Mouse (Mus musculus) midbrain, embryonic 14.5 days (tissue): ENCODE measurements at regions not wholly inside any gene's neighbourhood (a gene's known extent, or its start where the extent isn't known, plus 50 kb on each side); places are given as distances from the start of the nearest gene placed in this dataset.
A peak's percentile ranks its signal among the peaks of the same experiment; 100 is the strongest.

Experiments used
- ATAC-seq: fragments of 200-750 bp; cut with Nextera tagmentation; 2 replicates; pipeline ENCODE4 v1.8.0; 2017; ENCODE audit warnings: moderate number of reproducible peaks, moderate library complexity; ENCODE audit not compliant: low FRiP score, low TSS enrichment
- DNase-seq: peaks from one replicate; pipeline ENCODE4 v3.0.0-alpha.2; 2015
- H3K27ac ChIP-seq: fragments of 300-500 bp; sonication (generic); replicated peaks from 2 replicates; pipeline ENCODE4 v1.5.1; 2014; ENCODE audit warnings: mild to moderate bottlenecking, low read depth, low read length, moderate library complexity
- H3K27me3 ChIP-seq: fragments of 300-500 bp; sonication (generic); 2 replicates; pipeline ENCODE4 v1.6.1; 2014; ENCODE audit warnings: low read length, control low read depth, mixed read lengths; ENCODE audit not compliant: control insufficient read depth, insufficient read depth
- H3K36me3 ChIP-seq: fragments of 300-500 bp; sonication (generic); 2 replicates; pipeline ENCODE4 v1.6.1; 2014; ENCODE audit warnings: low read length, control low read depth; ENCODE audit not compliant: control insufficient read depth, insufficient read depth
- H3K4me1 ChIP-seq: fragments of 300-500 bp; sonication (generic); 2 replicates; pipeline ENCODE4 v1.6.1; 2014; ENCODE audit warnings: mild to moderate bottlenecking, antibody characterized with exemption, low read length, control low read depth; ENCODE audit not compliant: control insufficient read depth, insufficient read depth
- H3K4me2 ChIP-seq: fragments of 300-500 bp; sonication (generic); 2 replicates; pipeline ENCODE4 v1.6.1; 2014; ENCODE audit warnings: mild to moderate bottlenecking, low read length, moderate library complexity
- H3K4me3 ChIP-seq: fragments of 300-500 bp; sonication (generic); replicated peaks from 2 replicates; pipeline ENCODE4 v1.5.1; 2014; ENCODE audit warnings: low read depth, low read length
- H3K9ac ChIP-seq: fragments of 300-500 bp; sonication (generic); replicated peaks from 2 replicates; pipeline ENCODE4 v1.6.1; 2014; ENCODE audit warnings: mild to moderate bottlenecking, low read length, moderate library complexity
- H3K9me3 ChIP-seq: fragments of 300-500 bp; sonication (generic); 2 replicates; pipeline ENCODE4 v1.6.1; 2016; ENCODE audit warnings: low read length, control low read depth, mixed read lengths; ENCODE audit not compliant: control insufficient read depth
- WGBS: fragments of 180-500 bp; shearing (Covaris S2); extraction: QIAGEN DNeasy Blood & Tissue Kit; methylation state at CpG from one replicate; pipeline ENCODE4 v1.1.7; 2014; 5-methylcytosine and 5-hydroxymethylcytosine counted together

DNA sequence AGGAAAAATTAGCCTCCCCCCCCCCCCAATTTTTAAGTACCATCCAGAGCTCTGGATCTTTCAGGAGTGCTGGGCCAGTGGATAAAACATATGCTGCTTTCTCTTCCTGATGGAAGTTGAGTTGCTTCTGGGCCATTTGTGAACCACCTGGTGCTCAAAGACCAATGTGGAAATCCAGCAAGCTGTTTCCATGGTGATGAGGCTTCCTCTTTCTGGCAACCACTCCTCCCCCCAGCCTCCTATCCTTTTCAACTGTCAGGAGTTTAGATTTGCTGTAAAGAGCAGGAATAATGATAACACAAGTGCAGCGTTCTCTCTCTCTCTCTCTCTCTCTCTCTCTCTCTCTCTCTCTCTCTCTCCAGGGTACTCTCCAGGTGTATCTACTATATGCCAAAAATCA is 141.8 kb upstream of the Smlr1 start:
- peak; percentile 44; the same call in 1 of the 2 replicates for ATAC-seq
- no peak overlapping the region for H3K4me2 ChIP-seq
- H3K4me1 ChIP-seq, result peaks cover 6% of the 10 kb centered on the region; the same call in 1 of the 2 replicates

DNA sequence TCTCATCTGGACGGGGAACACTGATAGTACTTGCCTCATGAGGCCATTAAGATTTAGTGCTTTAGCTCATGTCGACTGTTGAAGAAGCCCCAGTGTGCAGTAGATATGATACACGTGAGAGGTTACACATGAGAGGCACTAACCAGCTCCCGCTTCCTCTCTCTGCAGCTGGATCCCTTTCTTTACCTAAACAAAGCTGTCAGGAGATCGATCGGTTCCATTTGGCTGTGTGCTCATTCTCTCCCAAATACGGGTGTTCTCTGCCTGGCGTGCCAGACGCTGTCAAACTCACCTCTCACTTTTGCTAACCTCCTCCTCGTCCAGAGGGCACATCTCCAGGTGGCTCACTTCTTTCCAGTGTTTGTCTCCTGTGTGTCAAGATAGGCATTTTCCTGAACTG is 139.3 kb upstream of the Smlr1 start:
- Histone ChIP-seq H3K9me3 (no peaks in the 10 kb centered on the region), H3K4me1 (peaks cover 6% of the 10 kb centered on the region; the same call in 1 of the 2 replicates), H3K4me2 (no peak overlapping the region), H3K9ac (no peak overlapping the region), H3K27ac (no peak overlapping the region), H3K4me3 (no peak overlapping the region), H3K36me3 (no peaks in the 10 kb centered on the region), H3K27me3 (no peaks in the 10 kb centered on the region)
- 79% methylated on average over 10 of the region's 10 CpGs for WGBS
- no peak for ATAC-seq
- no peak for DNase-seq

More for the DNA sequence above, 141.8 kb upstream of the Smlr1 start:
- no peaks in the 10 kb centered on the region for H3K9me3 ChIP-seq
- no peaks in the 10 kb centered on the region for H3K36me3 ChIP-seq
- no peaks in the 10 kb centered on the region for H3K27me3 ChIP-seq
- WGBS, result 17% methylated on average over 1 of the region's 1 CpGs
- no peak overlapping the region for H3K9ac ChIP-seq
- H3K4me3 ChIP-seq, result no peak overlapping the region
- DNase-seq, result peak; percentile 80
- H3K27ac ChIP-seq, result no peak overlapping the region

DNA sequence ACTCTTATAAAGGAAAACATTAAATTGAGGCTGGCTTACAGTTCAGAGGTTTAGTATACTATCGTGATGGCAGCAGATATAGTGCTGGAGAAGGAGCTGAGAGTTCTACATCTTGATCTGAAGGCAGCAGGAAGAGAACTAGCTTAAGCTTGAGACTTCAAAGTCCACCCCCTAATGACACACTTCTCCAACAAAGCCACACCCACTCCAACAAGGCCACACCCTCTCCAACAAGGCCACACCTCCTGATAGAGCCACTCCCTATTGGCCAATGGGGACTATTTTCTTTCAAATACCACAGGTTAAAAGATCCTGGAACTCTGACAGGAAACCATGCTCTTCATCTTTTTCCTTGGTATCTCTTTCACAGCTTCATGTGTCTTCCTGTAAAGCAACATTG is 134.0 kb upstream of the Smlr1 start:
- Histone ChIP-seq H3K9me3 (no peaks in the 10 kb centered on the region), H3K36me3 (no peaks in the 10 kb centered on the region), H3K4me1 (no peaks in the 10 kb centered on the region), H3K27ac (no peak overlapping the region), H3K4me2 (no peak overlapping the region), H3K4me3 (no peak overlapping the region), H3K27me3 (no peaks in the 10 kb centered on the region), H3K9ac (no peak overlapping the region)
- no peak for DNase-seq
- 97% methylated on average over 1 of the region's 1 CpGs for WGBS
- ATAC-seq, result no peak

DNA sequence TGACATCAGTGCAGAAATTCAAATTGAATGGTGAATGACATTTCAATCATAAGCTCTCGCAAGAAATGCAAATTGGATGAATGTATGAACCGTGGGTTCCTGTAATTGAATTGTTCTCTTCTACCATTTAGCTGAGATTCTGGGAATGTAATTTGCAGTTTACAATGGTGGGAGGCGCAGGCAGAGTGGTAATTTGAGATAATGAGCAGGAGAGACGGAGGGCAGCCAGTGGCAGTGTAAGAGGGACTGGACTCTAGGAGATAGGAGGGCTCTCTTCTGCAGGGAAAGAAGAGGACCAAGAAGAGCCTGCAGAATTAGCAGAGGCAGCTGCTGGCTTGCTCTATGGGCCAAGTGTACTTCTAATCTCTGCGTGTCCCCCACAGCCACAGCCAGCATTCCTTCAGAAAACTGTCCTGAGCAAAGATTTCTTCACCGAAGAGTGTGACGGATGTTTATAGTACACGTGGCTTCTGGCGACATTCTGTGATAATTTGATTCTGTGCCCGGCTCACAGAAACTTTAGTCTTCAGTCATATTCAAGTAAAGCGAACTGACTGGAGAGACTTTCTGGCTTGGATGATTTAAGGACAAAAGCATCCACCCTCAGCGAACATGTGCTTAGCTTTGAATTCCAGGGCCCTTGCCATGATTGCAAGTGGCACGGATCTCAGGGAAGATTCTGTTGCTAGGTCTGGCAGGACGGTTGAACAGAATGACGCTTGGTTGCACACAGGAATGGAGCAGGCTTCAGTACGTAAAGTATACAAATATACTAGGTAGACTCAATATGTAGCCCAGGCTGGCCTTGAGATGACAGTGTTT is 116.9 kb upstream of the Smlr1 start:
- no peak for ATAC-seq
- H3K9ac ChIP-seq, result no peak overlapping the region
- WGBS, result 81% methylated on average over 16 of the region's 16 CpGs
- no peaks in the 10 kb centered on the region for H3K27me3 ChIP-seq
- H3K36me3 ChIP-seq, result no peaks in the 10 kb centered on the region
- H3K4me2 ChIP-seq, result no peak overlapping the region
- no peak overlapping the region for H3K4me3 ChIP-seq
- H3K4me1 ChIP-seq, result no peaks in the 10 kb centered on the region
- no peaks in the 10 kb centered on the region for H3K9me3 ChIP-seq
- H3K27ac ChIP-seq, result no peak overlapping the region
- no peak for DNase-seq

DNA sequence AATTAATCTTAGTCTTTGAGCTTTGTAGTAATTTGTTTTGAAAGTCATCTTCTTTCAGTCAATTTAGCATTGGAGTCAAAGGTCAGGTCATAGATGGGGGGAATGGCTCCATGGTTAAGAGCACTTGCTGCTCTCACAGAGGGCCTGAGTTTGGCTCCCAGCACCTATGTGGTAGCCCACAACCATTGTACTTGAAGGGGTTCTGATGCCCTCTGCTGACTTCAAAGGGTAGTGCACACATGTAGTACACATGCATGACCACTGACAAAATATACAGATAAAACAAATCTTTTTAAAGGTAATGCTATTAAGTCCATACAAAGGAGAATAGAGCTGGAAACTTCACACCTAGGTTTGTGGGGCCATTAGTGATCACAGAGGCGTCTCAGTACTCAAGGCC is 111.7 kb upstream of the Smlr1 start:
- no peak overlapping the region for H3K4me2 ChIP-seq
- H3K4me1 ChIP-seq, result no peaks in the 10 kb centered on the region
- 70% methylated on average over 1 of the region's 1 CpGs for WGBS
- H3K9ac ChIP-seq, result no peak overlapping the region
- H3K27ac ChIP-seq, result no peak overlapping the region
- no peaks in the 10 kb centered on the region for H3K36me3 ChIP-seq
- DNase-seq (no peak), ATAC-seq (no peak)
- no peaks in the 10 kb centered on the region for H3K9me3 ChIP-seq
- H3K27me3 ChIP-seq, result no peaks in the 10 kb centered on the region
- H3K4me3 ChIP-seq, result no peak overlapping the region

DNA sequence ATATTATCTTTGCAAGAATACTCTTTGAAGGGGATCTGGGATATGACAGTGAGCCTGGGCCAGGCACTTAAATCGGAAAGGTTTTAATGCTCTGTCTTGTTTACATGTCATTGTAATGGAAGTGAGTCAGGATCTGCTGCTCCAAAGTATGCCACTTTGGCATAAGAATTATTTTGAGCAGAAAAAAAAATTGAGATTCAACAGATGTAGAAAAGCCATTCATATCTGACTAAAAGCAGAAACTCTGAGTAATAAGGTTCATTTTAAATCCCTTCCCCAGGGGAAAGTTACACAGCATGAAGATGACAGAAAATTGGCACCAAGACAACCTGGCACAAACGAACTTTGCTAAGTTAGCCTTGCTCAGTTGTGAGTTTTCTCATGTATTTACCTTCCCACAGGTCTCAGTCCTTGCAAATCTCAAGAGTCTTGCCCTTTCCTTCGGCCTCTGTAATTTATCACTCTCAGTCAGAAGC is 107.5 kb upstream of the Smlr1 start:
- Histone ChIP-seq H3K27me3 (no peaks in the 10 kb centered on the region), H3K9ac (no peak overlapping the region), H3K4me3 (no peak overlapping the region), H3K36me3 (no peaks in the 10 kb centered on the region), H3K4me1 (no peaks in the 10 kb centered on the region; the same call in 1 of the 2 replicates), H3K27ac (no peak overlapping the region), H3K9me3 (no peaks in the 10 kb centered on the region), H3K4me2 (no peak overlapping the region)
- 73% methylated on average over 3 of the region's 3 CpGs for WGBS
- no peak for ATAC-seq
- DNase-seq, result no peak

DNA sequence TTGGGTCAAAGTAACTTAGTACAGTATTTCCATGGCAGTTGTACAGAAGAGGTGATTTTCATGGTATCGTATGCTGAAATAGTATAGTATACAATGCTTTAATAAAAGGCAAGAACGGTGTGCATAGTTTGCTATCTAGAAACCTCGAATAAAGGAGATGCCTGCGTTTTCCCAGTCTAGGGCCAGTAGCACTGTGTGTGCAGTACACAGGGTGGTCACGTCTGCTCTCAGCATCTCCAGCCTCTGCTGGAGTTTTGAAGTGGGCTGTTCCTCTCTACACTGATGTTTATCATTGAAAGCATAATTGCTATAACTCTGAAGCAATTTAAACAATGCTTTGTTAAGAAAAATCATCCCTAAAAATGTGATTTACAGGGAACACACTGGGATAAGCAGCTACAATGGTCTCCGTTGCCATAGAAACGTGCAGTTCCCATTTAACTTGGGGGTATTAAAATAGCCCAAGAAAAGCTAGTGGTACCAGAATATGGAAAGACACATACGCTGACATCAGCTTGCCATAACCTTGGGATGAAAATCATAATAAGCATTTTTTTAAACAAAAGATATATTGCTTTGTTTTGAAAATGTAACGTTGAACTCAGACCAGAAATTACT is 106.1 kb upstream of the Smlr1 start:
- H3K4me1 ChIP-seq, result no peaks in the 10 kb centered on the region; the same call in 1 of the 2 replicates
- no peaks in the 10 kb centered on the region for H3K27me3 ChIP-seq
- no peaks in the 10 kb centered on the region for H3K36me3 ChIP-seq
- no peak overlapping the region for H3K9ac ChIP-seq
- no peak overlapping the region for H3K4me2 ChIP-seq
- WGBS, result 79% methylated on average over 9 of the region's 9 CpGs
- H3K27ac ChIP-seq, result no peak overlapping the region
- H3K9me3 ChIP-seq, result no peaks in the 10 kb centered on the region
- no peak for ATAC-seq
- no peak overlapping the region for H3K4me3 ChIP-seq
- DNase-seq, result peak; percentile 60

DNA sequence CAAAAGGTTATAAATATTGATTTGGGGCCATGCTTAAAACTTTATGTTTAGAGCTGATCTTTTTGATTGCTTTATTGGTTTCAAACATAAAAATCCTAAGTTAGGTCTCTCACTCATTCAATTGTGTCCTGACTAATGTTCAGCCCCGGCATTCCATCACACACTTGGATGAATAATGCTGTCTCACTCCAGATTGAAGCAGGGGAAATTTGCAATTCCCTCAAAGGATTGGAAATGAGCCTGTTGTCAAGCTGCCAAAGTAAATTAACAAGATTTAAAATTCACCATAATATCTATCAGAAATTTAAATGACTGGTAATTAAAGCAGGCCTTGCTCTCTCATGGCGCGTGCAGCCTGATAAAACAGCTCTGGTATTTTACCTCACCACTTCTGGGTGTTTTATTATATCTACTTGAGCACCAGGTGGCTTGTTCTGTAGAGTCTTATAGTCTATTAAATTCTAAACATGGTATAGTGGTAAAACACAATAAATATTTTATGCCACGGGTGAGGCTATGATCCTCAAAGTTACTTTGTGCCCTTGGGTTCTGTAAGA is 97.1 kb upstream of the Smlr1 start:
- 46% methylated on average over 4 of the region's 4 CpGs for WGBS
- ATAC-seq, result peak; percentile 58; the same call in 1 of the 2 replicates

More for the DNA sequence above, 97.1 kb upstream of the Smlr1 start:
- Histone ChIP-seq H3K27ac (no peak overlapping the region), H3K27me3 (no peaks in the 10 kb centered on the region), H3K4me2 (no peak overlapping the region), H3K9me3 (no peaks in the 10 kb centered on the region), H3K4me1 (no peaks in the 10 kb centered on the region), H3K36me3 (no peaks in the 10 kb centered on the region), H3K9ac (no peak overlapping the region), H3K4me3 (no peak overlapping the region)
- DNase-seq, result peak; percentile 70
